Mouse (Mus musculus) spleen, adult 2 months (tissue): ENCODE measurements around the gene G0s2.

ENCODE experiments used
- CTCF ChIP-seq: fragments of 200-500 bp; IDR thresholded peaks from 2 replicates; pipeline ENCODE4 v1.5.1; 2011; ENCODE audit warnings: mild to moderate bottlenecking, inconsistent platforms; ENCODE audit not compliant: insufficient read depth, insufficient read length, insufficient replicate concordance; ENCODE audit errors: extremely low read depth
- POLR2A ChIP-seq: fragments of 200-500 bp; IDR thresholded peaks from 2 replicates; pipeline ENCODE4 v1.6.1; 2011; ENCODE audit warnings: low read depth, low read length, inconsistent platforms

GRCm38 (mm10) chr1:193256621-193257098, 16.4 kb downstream of the G0s2 start:
- TF ChIP-seq CTCF (no peak), POLR2A (no peak)
